Mouse (Mus musculus): ENCODE data around the gene Gba2. TPM values are rescaled to one million over a fixed set of nuclear protein-coding genes. Genes with fewer than 3 reads are reported as not detected.

The Gba2 gene
- polyA plus RNA-seq (2014; fragmentation: Illumina TruSeq; extraction: RNeasy Lipid Tissue Mini Kit (QIAGEN cat#74804); ENCODE audit: low read depth, low replicate concordance), result 8.7 TPM

DNA sequence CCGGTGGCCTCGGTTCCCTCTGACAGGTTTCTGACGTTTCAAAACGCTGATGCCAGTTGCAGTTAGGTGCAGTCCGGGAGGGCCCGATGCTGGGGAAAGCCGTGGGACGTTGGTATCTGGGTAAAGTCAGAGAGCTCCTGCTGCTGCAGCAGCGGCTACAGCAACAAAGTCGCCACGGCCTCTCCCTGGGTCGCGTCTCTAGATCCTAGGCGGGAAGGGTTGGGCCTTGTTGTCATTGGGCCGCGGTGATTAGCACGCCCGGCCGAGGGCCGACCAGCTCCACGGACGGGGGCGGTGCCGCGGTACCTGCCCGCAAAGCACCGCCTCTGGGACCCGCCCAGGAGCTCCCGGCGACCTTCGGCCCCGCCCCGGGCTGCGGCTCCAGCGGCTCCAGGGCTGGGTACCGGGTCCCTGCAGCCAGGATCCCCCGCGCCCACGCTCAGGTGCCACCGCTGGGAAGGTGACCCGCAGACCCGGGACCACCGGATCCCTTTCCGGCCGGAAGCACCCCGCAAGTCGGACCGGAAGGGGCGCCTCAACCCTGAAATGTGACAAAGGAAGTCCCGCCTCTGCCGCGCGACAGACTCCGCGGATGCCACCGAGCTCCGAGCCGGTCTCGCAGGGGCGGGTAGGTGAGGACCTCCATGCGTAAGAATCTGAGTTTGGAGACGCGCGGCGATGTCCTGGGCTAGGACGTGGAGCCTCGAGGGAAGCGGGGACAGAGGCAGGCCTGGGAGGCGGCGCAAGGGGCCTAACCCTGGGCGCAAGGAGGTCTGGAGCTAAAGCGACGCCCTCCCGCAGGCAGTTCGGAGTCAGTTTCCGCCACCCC, at the start of gene Gba2, which contains the start of gene Rgp1:
Gba2 (minus strand) TSS at position 498 of the 829 bp plus-strand sequence.
Rgp1 (plus strand) TSS at position 340 of the 829 bp plus-strand sequence.

DNA sequence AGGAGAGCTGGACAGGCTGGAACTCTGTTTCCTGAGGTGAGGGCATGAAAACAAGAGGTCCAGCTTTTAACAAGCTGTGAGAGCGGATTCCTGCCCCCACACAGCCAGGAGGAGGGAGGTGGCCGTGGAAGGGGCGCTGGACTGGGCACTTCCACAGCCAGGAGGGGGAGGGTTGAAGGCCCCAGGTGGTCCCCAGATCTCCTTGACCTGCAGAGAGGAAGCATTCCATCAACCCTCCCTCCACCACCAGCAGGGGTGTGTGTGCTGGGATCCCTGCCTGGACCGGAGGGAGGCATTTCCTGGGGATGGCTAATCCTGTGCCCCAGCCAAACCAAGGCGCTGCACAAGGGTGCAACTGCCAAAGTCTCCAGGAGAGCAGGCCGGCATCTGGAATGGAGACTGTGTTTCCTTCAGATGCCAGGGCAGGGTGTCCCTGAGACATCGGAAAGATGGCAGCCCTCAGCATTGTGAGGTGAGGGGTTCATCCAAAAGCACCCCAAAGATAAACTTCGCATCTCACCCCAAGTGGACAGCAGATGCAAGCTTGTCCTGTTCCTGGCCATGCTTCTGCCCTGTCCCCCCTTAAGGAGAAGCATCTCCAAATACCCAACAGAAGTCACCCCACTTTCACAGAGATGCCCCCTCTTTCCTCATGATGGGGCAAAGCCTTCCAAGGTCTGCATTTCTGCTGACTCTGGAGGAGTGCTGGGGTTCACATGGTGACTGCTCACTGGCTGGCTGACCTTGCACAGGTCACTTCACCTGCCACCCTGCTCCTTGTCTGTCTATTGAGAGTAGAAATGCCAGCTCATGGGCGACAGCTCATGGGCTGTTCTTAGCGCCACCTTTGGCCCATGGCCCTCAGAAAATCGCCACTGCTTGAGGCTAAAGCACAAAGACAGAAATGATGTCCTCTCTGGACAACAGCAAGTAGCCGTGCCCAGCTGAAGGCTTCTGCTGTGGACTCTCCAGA, 6.1 kb upstream of the Gba2 start, which contains the start of gene Msmp:
Msmp (minus strand) TSS at position 51 of the 973 bp plus-strand sequence.

GRCm38 (mm10) chr4:43561997-43562768, 16.5 kb downstream of the Gba2 start, which contains the start of the genes Creb3 and Tln1:
TSS of gene Creb3 (plus strand) at chr4:43562332.
TSS of gene Tln1 (minus strand) at chr4:43562691.

Other genes starting within 250 kb of the Gba2 start
- gene Rusc2, start 196.9 kb downstream of the Gba2 start, polyA plus RNA-seq (2014; fragmentation: Illumina TruSeq; extraction: RNeasy Lipid Tissue Mini Kit (QIAGEN cat#74804); ENCODE audit: low read depth, low replicate concordance), result 1.3 TPM
- gene Fam166b, start 149.7 kb downstream of the Gba2 start, polyA plus RNA-seq (2014; fragmentation: Illumina TruSeq; extraction: RNeasy Lipid Tissue Mini Kit (QIAGEN cat#74804); ENCODE audit: low read depth, low replicate concordance), result 0.35 TPM
- gene Tesk1, start 136.9 kb downstream of the Gba2 start, polyA plus RNA-seq (2014; fragmentation: Illumina TruSeq; extraction: RNeasy Lipid Tissue Mini Kit (QIAGEN cat#74804); ENCODE audit: low read depth, low replicate concordance), result 13.6 TPM
- gene Cd72, start 124.2 kb downstream of the Gba2 start, polyA plus RNA-seq (2014; fragmentation: Illumina TruSeq; extraction: RNeasy Lipid Tissue Mini Kit (QIAGEN cat#74804); ENCODE audit: low read depth, low replicate concordance), result 0.14 TPM
- not detected for gene Sit1, start 95.1 kb downstream of the Gba2 start, polyA plus RNA-seq (2014; fragmentation: Illumina TruSeq; extraction: RNeasy Lipid Tissue Mini Kit (QIAGEN cat#74804); ENCODE audit: low read depth, low replicate concordance)
- 2.4 TPM for gene Ccdc107, start 86.0 kb downstream of the Gba2 start, polyA plus RNA-seq (2014; fragmentation: Illumina TruSeq; extraction: RNeasy Lipid Tissue Mini Kit (QIAGEN cat#74804); ENCODE audit: low read depth, low replicate concordance)
- 5.1 TPM for gene Arhgef39, start 79.2 kb downstream of the Gba2 start, polyA plus RNA-seq (2014; fragmentation: Illumina TruSeq; extraction: RNeasy Lipid Tissue Mini Kit (QIAGEN cat#74804); ENCODE audit: low read depth, low replicate concordance)
- not detected for gene Car9, start 71.9 kb downstream of the Gba2 start, polyA plus RNA-seq (2014; fragmentation: Illumina TruSeq; extraction: RNeasy Lipid Tissue Mini Kit (QIAGEN cat#74804); ENCODE audit: low read depth, low replicate concordance)
- gene Tpm2, start 55.1 kb downstream of the Gba2 start, polyA plus RNA-seq (2014; fragmentation: Illumina TruSeq; extraction: RNeasy Lipid Tissue Mini Kit (QIAGEN cat#74804); ENCODE audit: low read depth, low replicate concordance), result 2.8 TPM
- gene Creb3, start 16.5 kb downstream of the Gba2 start, polyA plus RNA-seq (2014; fragmentation: Illumina TruSeq; extraction: RNeasy Lipid Tissue Mini Kit (QIAGEN cat#74804); ENCODE audit: low read depth, low replicate concordance), result 12.2 TPM
- 39.2 TPM for gene Tln1, start 16.2 kb downstream of the Gba2 start, polyA plus RNA-seq (2014; fragmentation: Illumina TruSeq; extraction: RNeasy Lipid Tissue Mini Kit (QIAGEN cat#74804); ENCODE audit: low read depth, low replicate concordance)
- 2.8 TPM for gene Rgp1, start 158 bp downstream of the Gba2 start, polyA plus RNA-seq (2014; fragmentation: Illumina TruSeq; extraction: RNeasy Lipid Tissue Mini Kit (QIAGEN cat#74804); ENCODE audit: low read depth, low replicate concordance)
- not detected for gene Msmp, start 5.6 kb upstream of the Gba2 start, polyA plus RNA-seq (2014; fragmentation: Illumina TruSeq; extraction: RNeasy Lipid Tissue Mini Kit (QIAGEN cat#74804); ENCODE audit: low read depth, low replicate concordance)
- gene Npr2, start 53.1 kb upstream of the Gba2 start, polyA plus RNA-seq (2014; fragmentation: Illumina TruSeq; extraction: RNeasy Lipid Tissue Mini Kit (QIAGEN cat#74804); ENCODE audit: low read depth, low replicate concordance), result 0.94 TPM
- 7.7 TPM for gene Spag8, start 74.7 kb upstream of the Gba2 start, polyA plus RNA-seq (2014; fragmentation: Illumina TruSeq; extraction: RNeasy Lipid Tissue Mini Kit (QIAGEN cat#74804); ENCODE audit: low read depth, low replicate concordance)
- gene Hint2, start 77.6 kb upstream of the Gba2 start, polyA plus RNA-seq (2014; fragmentation: Illumina TruSeq; extraction: RNeasy Lipid Tissue Mini Kit (QIAGEN cat#74804); ENCODE audit: low read depth, low replicate concordance), result 0.91 TPM
- gene Tmem8b, start 90.1 kb upstream of the Gba2 start, polyA plus RNA-seq (2014; fragmentation: Illumina TruSeq; extraction: RNeasy Lipid Tissue Mini Kit (QIAGEN cat#74804); ENCODE audit: low read depth, low replicate concordance), result 11.4 TPM
- 179 TPM for gene Fam221b, start 90.3 kb upstream of the Gba2 start, polyA plus RNA-seq (2014; fragmentation: Illumina TruSeq; extraction: RNeasy Lipid Tissue Mini Kit (QIAGEN cat#74804); ENCODE audit: low read depth, low replicate concordance)
- not detected for gene Olfr70, start 121.9 kb upstream of the Gba2 start, polyA plus RNA-seq (2014; fragmentation: Illumina TruSeq; extraction: RNeasy Lipid Tissue Mini Kit (QIAGEN cat#74804); ENCODE audit: low read depth, low replicate concordance)
- not detected for gene Olfr71, start 131.4 kb upstream of the Gba2 start, polyA plus RNA-seq (2014; fragmentation: Illumina TruSeq; extraction: RNeasy Lipid Tissue Mini Kit (QIAGEN cat#74804); ENCODE audit: low read depth, low replicate concordance)
- gene Hrct1, start 148.3 kb upstream of the Gba2 start, polyA plus RNA-seq (2014; fragmentation: Illumina TruSeq; extraction: RNeasy Lipid Tissue Mini Kit (QIAGEN cat#74804); ENCODE audit: low read depth, low replicate concordance), result not detected
- gene Spaar, start 151.2 kb upstream of the Gba2 start, polyA plus RNA-seq (2014; fragmentation: Illumina TruSeq; extraction: RNeasy Lipid Tissue Mini Kit (QIAGEN cat#74804); ENCODE audit: low read depth, low replicate concordance), result 1.9 TPM
- not detected for gene Olfr159, start 192.1 kb upstream of the Gba2 start, polyA plus RNA-seq (2014; fragmentation: Illumina TruSeq; extraction: RNeasy Lipid Tissue Mini Kit (QIAGEN cat#74804); ENCODE audit: low read depth, low replicate concordance)
- gene Olfr156, start 245.0 kb upstream of the Gba2 start, polyA plus RNA-seq (2014; fragmentation: Illumina TruSeq; extraction: RNeasy Lipid Tissue Mini Kit (QIAGEN cat#74804); ENCODE audit: low read depth, low replicate concordance), result not detected

Measured in testis, adult 10 weeks (tissue).